Mouse (Mus musculus) hindbrain, embryonic 11.5 days (tissue): Measurements from ENCODE around the gene Atp8b3. TPM values are rescaled to one million over a fixed set of nuclear protein-coding genes. Genes with fewer than 3 reads are reported as not detected.

ENCODE experiments used
- ATAC-seq: fragments of 200-750 bp; cut with Nextera tagmentation; 2 replicates; pipeline ENCODE4 v1.8.0; 2017; ENCODE audit warnings: mild to moderate bottlenecking, moderate TSS enrichment, moderate library complexity; ENCODE audit not compliant: low FRiP score
- DNase-seq: peaks from one replicate; pipeline ENCODE4 v3.0.0-alpha.2; 2015; ENCODE audit warnings: low spot score
- H3K27ac ChIP-seq: fragments of 300-500 bp; sonication (generic); 2 replicates; pipeline ENCODE4 v1.5.1; 2014; ENCODE audit warnings: mild to moderate bottlenecking, low read depth, low read length
- H3K27me3 ChIP-seq: fragments of 300-500 bp; sonication (generic); 2 replicates; pipeline ENCODE4 v1.6.1; 2014; ENCODE audit warnings: mild to moderate bottlenecking, low read length, moderate library complexity, mixed read lengths; ENCODE audit not compliant: control insufficient read depth, insufficient read depth
- H3K36me3 ChIP-seq: fragments of 300-500 bp; sonication (generic); 2 replicates; pipeline ENCODE4 v1.6.1; 2014; ENCODE audit warnings: mild to moderate bottlenecking, low read length, moderate library complexity, mixed read lengths; ENCODE audit not compliant: control insufficient read depth, insufficient read depth
- H3K4me1 ChIP-seq: fragments of 300-500 bp; sonication (generic); replicated peaks from 2 replicates; pipeline ENCODE4 v1.6.1; 2014; ENCODE audit warnings: low read length, mixed read lengths; ENCODE audit not compliant: control insufficient read depth, insufficient read depth
- H3K4me2 ChIP-seq: fragments of 300-500 bp; sonication (generic); replicated peaks from 2 replicates; pipeline ENCODE4 v1.6.1; 2014; ENCODE audit warnings: mild to moderate bottlenecking, low read depth, low read length
- H3K4me3 ChIP-seq: fragments of 300-500 bp; sonication (generic); 2 replicates; pipeline ENCODE4 v1.5.1; 2014; ENCODE audit warnings: low read depth, low read length
- H3K9ac ChIP-seq: fragments of 300-500 bp; sonication (generic); 2 replicates; pipeline ENCODE4 v1.6.1; 2014; ENCODE audit warnings: low read depth, low read length
- H3K9me3 ChIP-seq: fragments of 300-500 bp; sonication (generic); 2 replicates; pipeline ENCODE4 v1.6.1; 2016; ENCODE audit warnings: low read length; ENCODE audit not compliant: control insufficient read depth
- WGBS: fragments of 180-500 bp; shearing (Covaris S2); extraction: QIAGEN DNeasy Blood & Tissue Kit; methylation state at CpG from one replicate; pipeline ENCODE4 v1.1.7; 2014; 5-methylcytosine and 5-hydroxymethylcytosine counted together
- polyA plus RNA-seq: library from polyadenylated mRNA; unstranded; fragments of >200 nt; fragmentation: Nextera tagmentation; extraction: Ambion mirVana; gene quantifications from 2 replicates; pipeline ENCODE4 v1.2.1, GENCODE M21; 2014

Atp8b3 gene
- polyA plus RNA-seq, 1 experiment from 2014 or later: 0.86 TPM

- 64% methylated on average over 2 of the region's 2 CpGs for WGBS
These were observed 19.6 kb downstream of the Atp8b3 start for GRCm38 (mm10) chr10:80519287-80519686.

GRCm38 (mm10) chr10:80513739-80514138 lies 25.2 kb downstream of the Atp8b3 start:
- Histone ChIP-seq H3K4me2 (peak overlapping the region; percentile 28), H3K4me1 (peaks cover 6% of the 10 kb centered on the region; the same call in 1 of the 2 replicates), H3K36me3 (no peaks in the 10 kb centered on the region), H3K9ac (0 out of 2 replicates have a peak overlapping the region, but pooled peaks have one; percentile 23), H3K27me3 (peaks cover 5% of the 10 kb centered on the region), H3K4me3 (no peak overlapping the region), H3K27ac (no peak overlapping the region), H3K9me3 (no peaks in the 10 kb centered on the region)
- ATAC-seq: no peak
- DNase-seq: peak; percentile 33
- WGBS: 8% methylated on average over 19 of the region's 19 CpGs

More at GRCm38 (mm10) chr10:80519287-80519686, 19.6 kb downstream of the Atp8b3 start:
- Histone ChIP-seq H3K9me3 (no peaks in the 10 kb centered on the region), H3K36me3 (no peaks in the 10 kb centered on the region), H3K27me3 (peaks cover 2% of the 10 kb centered on the region; the same call in 1 of the 2 replicates), H3K4me3 (no peak overlapping the region), H3K4me1 (peaks cover 3% of the 10 kb centered on the region; the same call in 1 of the 2 replicates), H3K9ac (no peak overlapping the region), H3K4me2 (no peak overlapping the region), H3K27ac (no peak overlapping the region)
- DNase-seq: no peak
- no peak for ATAC-seq

- no peak overlapping the region for H3K4me3 ChIP-seq
- no peaks in the 10 kb centered on the region for H3K36me3 ChIP-seq
- H3K4me1 ChIP-seq: peaks cover 6% of the 10 kb centered on the region; the same call in 1 of the 2 replicates
- H3K4me2 ChIP-seq: no peak overlapping the region
- no peak overlapping the region for H3K27ac ChIP-seq
- ATAC-seq: no peak
- no peak overlapping the region for H3K9ac ChIP-seq
- 53% methylated on average over 10 of the region's 10 CpGs for WGBS
- peaks cover 22% of the 10 kb centered on the region for H3K27me3 ChIP-seq
- DNase-seq: no peak
- H3K9me3 ChIP-seq: no peaks in the 10 kb centered on the region
These were observed 28.7 kb downstream of the Atp8b3 start for GRCm38 (mm10) chr10:80510273-80510660.

GRCm38 (mm10) chr10:80509412-80510272 lies 29.3 kb downstream of the Atp8b3 start:
- Histone ChIP-seq H3K9me3 (no peaks in the 10 kb centered on the region), H3K27ac (no peak overlapping the region), H3K4me2 (peak overlapping the region; percentile 37), H3K36me3 (no peaks in the 10 kb centered on the region), H3K4me1 (peaks cover 6% of the 10 kb centered on the region; the same call in 1 of the 2 replicates), H3K4me3 (peak overlapping the region; percentile 19; the same call in 1 of the 2 replicates), H3K9ac (no peak overlapping the region), H3K27me3 (peaks cover 26% of the 10 kb centered on the region)
- peak; percentile 83 for DNase-seq
- no peak for ATAC-seq
- 13% methylated on average over 20 of the region's 20 CpGs for WGBS

GRCm38 (mm10) chr10:80506222-80506621 lies 32.7 kb downstream of the Atp8b3 start:
- no peak overlapping the region for H3K9ac ChIP-seq
- H3K27ac ChIP-seq: no peak overlapping the region
- 0% methylated on average over 11 of the region's 11 CpGs for WGBS
- DNase-seq (peak; percentile 89), ATAC-seq (no peak)
- H3K36me3 ChIP-seq: no peaks in the 10 kb centered on the region
- H3K9me3 ChIP-seq: no peaks in the 10 kb centered on the region
- H3K27me3 ChIP-seq: peaks cover 53% of the 10 kb centered on the region
- no peak overlapping the region for H3K4me2 ChIP-seq
- H3K4me3 ChIP-seq: no peak overlapping the region
- no peaks in the 10 kb centered on the region for H3K4me1 ChIP-seq

- Histone ChIP-seq H3K4me3 (no peak overlapping the region), H3K27me3 (peaks cover 67% of the 10 kb centered on the region), H3K4me1 (no peaks in the 10 kb centered on the region), H3K9ac (no peak overlapping the region), H3K9me3 (no peaks in the 10 kb centered on the region), H3K27ac (no peak overlapping the region), H3K36me3 (no peaks in the 10 kb centered on the region), H3K4me2 (no peak overlapping the region)
- ATAC-seq: no peak
- DNase-seq: peak; percentile 16
- 0% methylated on average over 9 of the region's 9 CpGs for WGBS
These were observed 34.2 kb downstream of the Atp8b3 start for GRCm38 (mm10) chr10:80504724-80505123.

- Histone ChIP-seq H3K27me3 (peaks cover 73% of the 10 kb centered on the region), H3K27ac (no peak overlapping the region), H3K4me3 (no peak overlapping the region), H3K36me3 (no peaks in the 10 kb centered on the region), H3K9ac (no peak overlapping the region), H3K4me1 (no peaks in the 10 kb centered on the region), H3K9me3 (no peaks in the 10 kb centered on the region), H3K4me2 (no peak overlapping the region)
- DNase-seq (peak; percentile 38), ATAC-seq (no peak)
- 2% methylated on average over 27 of the region's 27 CpGs for WGBS
These were observed 35.2 kb downstream of the Atp8b3 start for GRCm38 (mm10) chr10:80503599-80504220.

- under 1% methylated on average over 22 of the region's 22 CpGs for WGBS
- Histone ChIP-seq H3K4me1 (no peaks in the 10 kb centered on the region), H3K27me3 (peaks cover 82% of the 10 kb centered on the region), H3K27ac (no peak overlapping the region), H3K9me3 (no peaks in the 10 kb centered on the region), H3K9ac (no peak overlapping the region), H3K4me3 (no peak overlapping the region), H3K36me3 (no peaks in the 10 kb centered on the region), H3K4me2 (no peak overlapping the region)
- DNase-seq: peak; percentile 38
- ATAC-seq: no peak
These were observed 36.1 kb downstream of the Atp8b3 start for GRCm38 (mm10) chr10:80502819-80503314.
